In the genomic region with DNA sequence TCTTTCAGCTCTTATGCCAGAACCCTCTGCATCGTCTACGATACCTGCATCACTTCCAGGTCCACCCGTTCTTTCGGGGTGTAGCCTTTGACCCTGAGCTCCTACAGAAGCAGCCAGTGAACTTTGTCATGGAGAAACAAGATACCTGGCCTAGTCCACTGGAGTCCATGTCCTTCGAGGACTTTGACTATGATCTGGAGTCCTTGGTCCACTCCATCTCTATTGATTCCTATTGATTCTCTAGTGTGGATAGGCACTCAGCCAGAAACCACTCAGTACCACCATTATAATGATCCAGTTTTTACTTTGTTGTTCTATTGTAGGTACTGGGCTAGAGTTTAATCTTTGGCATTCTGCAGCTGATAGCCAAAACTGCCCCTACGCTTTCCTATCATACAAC, we compare ENCODE assay signal across 31 mouse cellular contexts. TPM values are rescaled to one million over a fixed set of nuclear protein-coding genes. Genes with fewer than 3 reads are reported as not detected.
"Had no signal": no experiment of that assay in that cellular context is flagged by ENCODE, and none has a peak within 500 bp of the region (broad histone marks: within the 10 kb centered on the region; RNA-seq: fewer than 3 reads in every experiment).

No protein-coding gene starts in this region.

- H3K27ac ChIP-seq: left cerebral cortex, adult 2 months; limb, embryonic 10.5 days; limb, embryonic 12.5 days; limb, embryonic 13.5 days; limb, embryonic 15.5 days; liver, embryonic 13.5 days; liver, embryonic 14.5 days; liver, embryonic 15.5 days; lung, embryonic 15.5 days; macrophage; midbrain, embryonic 10.5 days; midbrain, embryonic 12.5 days; midbrain, embryonic 13.5 days; midbrain, embryonic 15.5 days; neural tube, embryonic 12.5 days had no signal

- ATAC-seq: lung, postnatal 0 days; midbrain, embryonic 13.5 days; midbrain, embryonic 15.5 days; midbrain, embryonic 16.5 days had no signal

- DNase-seq: left cerebral cortex, postnatal 4 days; liver; liver, embryonic 13.5 days; lung, adult 18-20 months; lung, adult 2 months; lung, embryonic 14.5 days; lung, postnatal 10 days; lung, postnatal 14 days; lung, postnatal 36 days; lung, postnatal 4 days; midbrain, embryonic 14.5 days had no signal

- H3K27me3 ChIP-seq: limb, embryonic 12.5 days; limb, embryonic 13.5 days; limb, embryonic 15.5 days; liver, embryonic 13.5 days; liver, embryonic 15.5 days; lung, embryonic 15.5 days; megakaryocyte, embryonic 14.5 days; midbrain, embryonic 12.5 days; midbrain, embryonic 13.5 days; midbrain, embryonic 15.5 days; neural tube, embryonic 12.5 days had no signal

- H3K4me2 ChIP-seq: limb, embryonic 12.5 days; limb, embryonic 13.5 days; limb, embryonic 15.5 days; liver, embryonic 13.5 days; liver, embryonic 15.5 days; lung, embryonic 14.5 days; lung, embryonic 15.5 days; midbrain, embryonic 11.5 days; midbrain, embryonic 12.5 days; midbrain, embryonic 13.5 days; midbrain, embryonic 15.5 days; neural tube, embryonic 12.5 days had no signal

- H3K4me3 ChIP-seq: left cerebral cortex, adult 2 months; limb, embryonic 10.5 days; limb, embryonic 12.5 days; limb, embryonic 13.5 days; limb, embryonic 15.5 days; liver, embryonic 13.5 days; liver, embryonic 15.5 days; lung, embryonic 15.5 days; megakaryocyte, embryonic 14.5 days; midbrain, embryonic 10.5 days; midbrain, embryonic 12.5 days; midbrain, embryonic 13.5 days; midbrain, embryonic 15.5 days; myocyte; neural tube, embryonic 12.5 days had no signal

- H3K4me1 ChIP-seq: limb, embryonic 10.5 days; limb, embryonic 12.5 days; limb, embryonic 13.5 days; limb, embryonic 15.5 days; liver, embryonic 13.5 days; liver, embryonic 15.5 days; lung, embryonic 15.5 days; midbrain, embryonic 10.5 days; midbrain, embryonic 12.5 days; midbrain, embryonic 13.5 days; midbrain, embryonic 15.5 days; neural tube, embryonic 12.5 days had no signal

- H3K9ac ChIP-seq: limb, embryonic 12.5 days; limb, embryonic 13.5 days; limb, embryonic 15.5 days; liver, embryonic 13.5 days; liver, embryonic 14.5 days; liver, embryonic 15.5 days; lung, embryonic 14.5 days; lung, embryonic 15.5 days; midbrain, embryonic 12.5 days; midbrain, embryonic 13.5 days; midbrain, embryonic 15.5 days; neural tube, embryonic 12.5 days had no signal

- H3K9me3 ChIP-seq: limb, embryonic 10.5 days; limb, embryonic 12.5 days; limb, embryonic 13.5 days; limb, embryonic 15.5 days; liver, embryonic 13.5 days; liver, embryonic 15.5 days; lung, embryonic 15.5 days; megakaryocyte, embryonic 14.5 days; midbrain, embryonic 10.5 days; midbrain, embryonic 12.5 days; midbrain, embryonic 13.5 days; midbrain, embryonic 15.5 days; neural tube, embryonic 12.5 days had no signal

RNA-seq across cellular contexts. Expression of gene BC030499, which starts 3.9 kb away (rescaled TPM):
- total RNA-seq: monocyte, adult 5-6 weeks had no signal
- polyA plus RNA-seq: lung, postnatal 0 days had no signal
